Mouse (Mus musculus): ENCODE data around the gene Il27ra.

The Il27ra gene

GRCm38 (mm10) chr8:84042066-84042947 is at the start of gene Il27ra:
TSS of gene Il27ra (minus strand) at chr8:84042589.
- in situ Hi-C loops (cut with MboI): no loop called here

- in situ Hi-C loops (cut with MboI): no loop called here
Observed at GRCm38 (mm10) chr8:84090585-84090984, 48.2 kb upstream of the Il27ra start.

GRCm38 (mm10) chr8:84089277-84089676 is 46.9 kb upstream of the Il27ra start:
- in situ Hi-C loops (cut with MboI): no loop called here

- in situ Hi-C loops (cut with MboI): no loop called here
Observed at GRCm38 (mm10) chr8:84087821-84088220, 45.4 kb upstream of the Il27ra start.

GRCm38 (mm10) chr8:84087156-84087555 is 44.8 kb upstream of the Il27ra start:
- in situ Hi-C loops (cut with MboI): no loop called here

GRCm38 (mm10) chr8:84084341-84085115 is 42.1 kb upstream of the Il27ra start:
- in situ Hi-C loops (cut with MboI): no loop called here

- in situ Hi-C loops (cut with MboI): no loop called here
Observed at GRCm38 (mm10) chr8:84083829-84084241, 41.4 kb upstream of the Il27ra start.

- in situ Hi-C loops (cut with MboI): no loop called here
Observed at GRCm38 (mm10) chr8:84079206-84079605, 36.8 kb upstream of the Il27ra start.

- in situ Hi-C loops (cut with MboI): no loop called here
Observed at GRCm38 (mm10) chr8:84076849-84077248, 34.5 kb upstream of the Il27ra start.

- in situ Hi-C loops (cut with MboI): no loop called here
Observed at GRCm38 (mm10) chr8:84076412-84076811, 34.0 kb upstream of the Il27ra start.

GRCm38 (mm10) chr8:84073230-84073976 is 31.0 kb upstream of the Il27ra start:
- in situ Hi-C loops (cut with MboI): no loop called here

GRCm38 (mm10) chr8:84072321-84072720 is 29.9 kb upstream of the Il27ra start:
- in situ Hi-C loops (cut with MboI): no loop called here

- in situ Hi-C loops (cut with MboI): no loop called here
Observed at GRCm38 (mm10) chr8:84071921-84072320, 29.5 kb upstream of the Il27ra start.

GRCm38 (mm10) chr8:84070667-84071066 is 28.3 kb upstream of the Il27ra start:
- in situ Hi-C loops (cut with MboI): no loop called here

GRCm38 (mm10) chr8:84070241-84070640 is 27.9 kb upstream of the Il27ra start:
- in situ Hi-C loops (cut with MboI): no loop called here

- in situ Hi-C loops (cut with MboI): no loop called here
Observed at GRCm38 (mm10) chr8:84069750-84070149, 27.4 kb upstream of the Il27ra start.

GRCm38 (mm10) chr8:84069169-84069568 is 26.8 kb upstream of the Il27ra start:
- in situ Hi-C loops (cut with MboI): no loop called here

GRCm38 (mm10) chr8:84068316-84069035 is 26.1 kb upstream of the Il27ra start:
- in situ Hi-C loops (cut with MboI): no loop called here

GRCm38 (mm10) chr8:84067911-84068310 is 25.5 kb upstream of the Il27ra start:
- in situ Hi-C loops (cut with MboI): no loop called here

- in situ Hi-C loops (cut with MboI): no loop called here
Observed at GRCm38 (mm10) chr8:84067047-84067573, 24.7 kb upstream of the Il27ra start.

GRCm38 (mm10) chr8:84066291-84066930 is 24.0 kb upstream of the Il27ra start, which contains the start of gene Rfx1:
TSS of gene Rfx1 (plus strand) at chr8:84066834.
- in situ Hi-C loops (cut with MboI): no loop called here

All from mature B cell (primary cell).